Mouse (Mus musculus): ENCODE measurements around the gene Olfr1310.

DNA sequence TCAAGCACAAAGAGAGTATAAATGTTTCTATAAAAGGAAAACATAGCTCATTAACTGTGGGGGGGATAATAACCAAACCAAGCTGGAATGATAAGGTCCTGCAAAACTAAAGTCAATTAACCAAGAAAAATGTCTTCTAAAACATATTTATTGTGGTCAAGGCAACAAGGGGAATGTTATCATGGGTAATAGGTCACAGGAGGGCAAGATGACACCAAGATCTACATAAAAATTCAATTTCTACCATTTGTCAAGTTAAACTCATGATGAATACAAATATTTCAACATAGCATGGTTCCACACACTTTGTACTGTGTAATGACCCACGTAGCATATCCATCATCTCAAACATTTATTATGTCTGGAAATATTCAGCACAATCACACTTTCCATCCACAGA is 22.3 kb downstream of the Olfr1310 start, which contains the start of gene Olfr1309:
- no peak for TF ChIP-seq CTCF (IDR thresholded peaks at IDR 0.05; ENCODE audit: borderline replicate concordance, insufficient read depth, low read depth, low read length)
- no peak for TF ChIP-seq POLR2A (IDR thresholded peaks at IDR 0.05; ENCODE audit: borderline replicate concordance, insufficient read depth, low read length)
